Mouse (Mus musculus) thymus, adult 2 months (tissue): ENCODE data around the gene Mrps33.

ENCODE experiments used
- CTCF ChIP-seq: fragments of 200-500 bp; IDR thresholded peaks from 2 replicates; pipeline ENCODE4 v1.5.1; 2012; ENCODE audit warnings: mild to moderate bottlenecking, control low read depth, low read length, moderate library complexity, borderline replicate concordance; ENCODE audit not compliant: control insufficient read depth, poor library complexity, insufficient read depth; ENCODE audit errors: extremely low read depth
- POLR2A ChIP-seq: fragments of 200-500 bp; IDR thresholded peaks from 2 replicates; pipeline ENCODE4 v1.6.1; 2012; ENCODE audit warnings: mild to moderate bottlenecking, low read length, control low read depth, moderate library complexity; ENCODE audit not compliant: control insufficient read depth, poor library complexity, insufficient read depth; ENCODE audit errors: extremely low read depth

- TF ChIP-seq CTCF, result no peak
- no peak for TF ChIP-seq POLR2A
Measured at GRCm38 (mm10) chr6:39849667-39850066, 38.9 kb upstream of the Mrps33 start.
